Mouse (Mus musculus) E14TG2a.4 (cell line): ENCODE data around the gene Capn10.

Source experiments
- CTCF ChIP-seq: conservative IDR thresholded peaks from 2 replicates; pipeline ENCODE4 v1.5.1; 2014; ENCODE audit warnings: low read length
- NANOG ChIP-seq: IDR thresholded peaks from 2 replicates; pipeline ENCODE4 v1.6.1; 2014; ENCODE audit warnings: borderline replicate concordance, low read length, mixed read lengths

GRCm38 (mm10) chr1:92905703-92906310 is 28.4 kb upstream of the Capn10 start:
- TF ChIP-seq CTCF (no peak), NANOG (no peak)
